Mouse (Mus musculus) limb, embryonic 11.5 days (tissue): ENCODE data around the gene Olfr632. TPM values are rescaled to one million over a fixed set of nuclear protein-coding genes. Genes with fewer than 3 reads are reported as not detected.

Experiments used
- ATAC-seq: fragments of 200-750 bp; cut with Nextera tagmentation; 2 replicates; pipeline ENCODE4 v1.8.0; 2017; ENCODE audit warnings: low read depth; ENCODE audit not compliant: insufficient number of reproducible peaks, low FRiP score, low TSS enrichment
- DNase-seq: peaks from one replicate; pipeline ENCODE4 v3.0.0-alpha.2; 2015; ENCODE audit warnings: low spot score
- H3K27ac ChIP-seq: fragments of 300-500 bp; sonication (generic); replicated peaks from 2 replicates; pipeline ENCODE4 v1.5.1; 2014; ENCODE audit warnings: low read depth, mild to moderate bottlenecking, low read length
- H3K27me3 ChIP-seq: fragments of 300-500 bp; sonication (generic); 2 replicates; pipeline ENCODE4 v1.6.1; 2014; ENCODE audit warnings: mild to moderate bottlenecking, low read length, mixed read lengths; ENCODE audit not compliant: control insufficient read depth, insufficient read depth
- H3K36me3 ChIP-seq: fragments of 300-500 bp; sonication (generic); 2 replicates; pipeline ENCODE4 v1.6.1; 2014; ENCODE audit warnings: mild to moderate bottlenecking, low read length, moderate library complexity, mixed read lengths; ENCODE audit not compliant: control insufficient read depth, insufficient read depth
- H3K4me1 ChIP-seq: fragments of 300-500 bp; sonication (generic); 2 replicates; pipeline ENCODE4 v1.6.1; 2014; ENCODE audit warnings: low read length, mixed read lengths; ENCODE audit not compliant: control insufficient read depth, insufficient read depth
- H3K4me2 ChIP-seq: fragments of 300-500 bp; sonication (generic); 2 replicates; pipeline ENCODE4 v1.6.1; 2014; ENCODE audit warnings: low read depth, mild to moderate bottlenecking, moderate library complexity; ENCODE audit not compliant: severe bottlenecking
- H3K4me3 ChIP-seq: fragments of 300-500 bp; sonication (generic); 2 replicates; pipeline ENCODE4 v1.5.1; 2014; ENCODE audit warnings: low read depth, low read length
- H3K9ac ChIP-seq: fragments of 300-500 bp; sonication (generic); 2 replicates; pipeline ENCODE4 v1.6.1; 2014; ENCODE audit warnings: mild to moderate bottlenecking, low read length
- H3K9me3 ChIP-seq: fragments of 300-500 bp; sonication (generic); 2 replicates; pipeline ENCODE4 v1.6.1; 2016; ENCODE audit warnings: low read length; ENCODE audit not compliant: control insufficient read depth
- WGBS: fragments of 180-500 bp; shearing (Covaris S2); extraction: QIAGEN DNeasy Blood & Tissue Kit; methylation state at CpG from one replicate; pipeline ENCODE4 v1.1.7; 2014; 5-methylcytosine and 5-hydroxymethylcytosine counted together
- polyA plus RNA-seq: library from polyadenylated mRNA; unstranded; fragments of >200 nt; fragmentation: Nextera tagmentation; extraction: Ambion mirVana; gene quantifications from 2 replicates; pipeline ENCODE4 v1.2.1, GENCODE M21; 2014

Gene Olfr632
- not detected in 2 replicates for polyA plus RNA-seq

DNA sequence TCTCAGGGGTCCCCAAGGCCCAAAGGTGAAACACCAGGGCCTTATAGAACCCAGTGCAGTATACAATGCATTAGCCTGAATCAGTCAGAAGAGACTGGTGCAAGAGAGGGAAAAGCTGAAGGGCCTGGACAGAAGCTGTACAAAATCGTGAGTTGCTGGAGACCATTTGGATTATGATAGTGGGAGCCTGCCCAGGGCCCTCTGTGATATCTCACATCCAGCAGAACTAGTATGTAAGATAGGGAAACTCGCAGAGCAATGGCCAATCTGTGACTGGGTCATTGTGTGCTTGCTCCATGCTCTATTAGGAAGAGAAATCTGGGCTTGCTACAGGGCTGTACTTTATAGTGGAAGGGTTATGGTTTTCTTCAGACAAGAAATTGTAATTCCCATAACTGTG, at the start of gene Olfr632:
Gene Olfr632, plus strand, starts transcription at position 84 of the 400 bp plus-strand sequence.
- 80% methylated on average over 2 of the region's 2 CpGs for WGBS
- H3K27me3 ChIP-seq: no peaks in the 10 kb centered on the region

DNA sequence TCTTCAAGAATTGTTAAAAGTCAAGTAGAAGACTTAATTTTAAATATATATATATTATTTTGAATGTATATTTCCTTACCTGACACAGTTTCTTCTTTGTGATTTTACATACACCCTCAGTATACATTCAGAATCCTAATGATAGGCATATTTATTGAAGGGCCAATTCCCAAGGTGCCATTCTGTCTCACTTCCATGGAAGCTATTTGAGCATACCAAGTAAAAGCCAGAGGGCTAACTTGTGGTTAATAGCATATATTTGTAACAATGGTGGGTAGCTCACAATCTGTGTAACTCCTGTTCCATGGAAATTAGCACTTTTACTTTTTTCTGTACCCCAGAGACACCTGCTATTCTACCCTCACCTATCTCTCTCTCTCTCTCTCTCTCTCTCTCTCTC, 48.0 kb upstream of the Olfr632 start, which contains the start of gene Olfr66:
Gene Olfr66, minus strand, starts transcription at position 101 of the 400 bp plus-strand sequence.
- Histone ChIP-seq H3K36me3 (no peaks in the 10 kb centered on the region), H3K4me3 (no peak within 1 kb of the TSS), H3K27me3 (no peaks in the 10 kb centered on the region), H3K9ac (no peak within 1 kb of the TSS), H3K4me1 (no peaks in the 10 kb centered on the region), H3K4me2 (no peak within 1 kb of the TSS), H3K27ac (no peak within 1 kb of the TSS), H3K9me3 (no peaks in the 10 kb centered on the region)
- ATAC-seq: no peak
- no peak for DNase-seq

More for the DNA sequence above, at the start of gene Olfr632:
- H3K27ac ChIP-seq: no peak within 1 kb of the TSS
- no peaks in the 10 kb centered on the region for H3K4me1 ChIP-seq
- H3K9me3 ChIP-seq: no peaks in the 10 kb centered on the region
- DNase-seq (no peak), ATAC-seq (no peak)
- H3K36me3 ChIP-seq: no peaks in the 10 kb centered on the region
- H3K4me2 ChIP-seq: no peak within 1 kb of the TSS
- no peak within 1 kb of the TSS for H3K4me3 ChIP-seq
- H3K9ac ChIP-seq: no peak within 1 kb of the TSS

DNA sequence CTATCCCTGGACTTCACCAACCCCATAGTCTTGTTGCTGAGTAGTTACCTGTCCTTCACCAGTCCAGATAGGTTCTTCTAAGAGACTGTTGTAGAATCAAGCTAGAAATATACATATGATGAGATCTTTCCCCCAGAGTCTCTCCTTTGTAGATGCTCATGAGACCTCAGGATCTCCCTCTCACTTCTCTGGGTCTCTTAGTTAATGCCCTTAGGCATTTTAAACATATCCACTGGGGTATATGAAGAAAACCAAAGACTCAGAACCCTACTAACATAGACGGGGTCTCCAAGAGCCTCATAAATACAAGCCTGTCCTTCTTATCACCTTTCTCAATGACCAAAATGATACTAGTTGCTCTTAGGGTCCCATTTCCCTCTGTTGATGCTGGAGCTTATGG, 39.8 kb upstream of the Olfr632 start, which contains the start of gene Olfr64:
Gene Olfr64, minus strand, starts transcription at position 101 of the 400 bp plus-strand sequence.
- ATAC-seq (no peak), DNase-seq (no peak)
- WGBS: 88% methylated on average over 1 of the region's 1 CpGs
- Histone ChIP-seq H3K27me3 (no peaks in the 10 kb centered on the region), H3K9ac (no peak within 1 kb of the TSS), H3K9me3 (no peaks in the 10 kb centered on the region), H3K4me1 (no peaks in the 10 kb centered on the region), H3K4me3 (no peak within 1 kb of the TSS), H3K36me3 (no peaks in the 10 kb centered on the region), H3K4me2 (no peak within 1 kb of the TSS), H3K27ac (no peak within 1 kb of the TSS)

DNA sequence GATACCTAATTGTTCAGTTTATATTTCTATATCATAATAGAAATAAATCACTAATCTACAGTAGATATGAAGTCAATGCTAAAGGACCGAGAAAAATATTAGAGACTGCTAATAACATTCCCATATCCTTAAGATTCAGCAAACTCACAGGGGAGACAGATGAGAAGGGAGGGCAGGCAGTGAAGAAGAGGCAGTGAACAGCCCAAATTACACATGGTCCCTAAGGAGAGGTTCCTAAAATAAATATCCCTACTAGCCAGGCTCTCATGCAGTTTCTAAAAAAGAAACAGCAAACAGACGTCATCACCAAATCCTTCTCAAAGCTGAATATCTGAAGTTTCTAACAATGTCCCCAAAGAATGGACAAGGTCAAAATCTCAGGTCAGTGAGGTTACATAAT, 31.0 kb upstream of the Olfr632 start, which contains the start of gene Olfr65:
Gene Olfr65, plus strand, starts transcription at position 301 of the 400 bp plus-strand sequence.
- WGBS: 87% methylated on average over 2 of the region's 2 CpGs
- no peaks in the 10 kb centered on the region for H3K27me3 ChIP-seq
- no peak for ATAC-seq
- DNase-seq: no peak
- no peak within 1 kb of the TSS for H3K4me3 ChIP-seq
- H3K9ac ChIP-seq: no peak within 1 kb of the TSS
- no peaks in the 10 kb centered on the region for H3K4me1 ChIP-seq
- H3K36me3 ChIP-seq: no peaks in the 10 kb centered on the region
- no peaks in the 10 kb centered on the region for H3K9me3 ChIP-seq
- no peak within 1 kb of the TSS for H3K27ac ChIP-seq
- no peak within 1 kb of the TSS for H3K4me2 ChIP-seq

DNA sequence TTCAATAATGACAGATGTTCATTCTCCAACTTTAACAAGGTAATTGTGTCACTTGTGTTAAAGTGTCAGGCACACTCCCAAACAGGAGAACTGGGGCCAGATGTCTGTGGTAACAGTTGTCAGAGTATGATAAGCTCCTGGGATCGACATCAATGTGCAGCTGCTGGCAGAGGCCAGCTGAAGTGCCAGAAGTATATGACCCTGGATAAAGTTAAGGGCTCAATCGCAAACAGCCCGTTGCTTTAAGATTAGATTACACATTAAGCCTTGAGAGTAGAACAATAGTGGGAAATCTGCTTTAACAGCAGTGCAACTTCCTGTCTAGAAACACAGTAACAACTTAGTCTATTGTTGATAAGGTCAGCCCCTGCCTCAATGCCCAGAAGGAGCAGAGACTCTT, 24.1 kb upstream of the Olfr632 start:
- Histone ChIP-seq H3K27ac (no peak overlapping the region), H3K9ac (no peak overlapping the region), H3K4me3 (no peak overlapping the region), H3K36me3 (no peaks in the 10 kb centered on the region), H3K9me3 (no peaks in the 10 kb centered on the region), H3K4me2 (no peak overlapping the region), H3K27me3 (no peaks in the 10 kb centered on the region), H3K4me1 (no peaks in the 10 kb centered on the region)
- 28% methylated on average over 3 of the region's 3 CpGs for WGBS
- ATAC-seq: no peak
- no peak for DNase-seq

DNA sequence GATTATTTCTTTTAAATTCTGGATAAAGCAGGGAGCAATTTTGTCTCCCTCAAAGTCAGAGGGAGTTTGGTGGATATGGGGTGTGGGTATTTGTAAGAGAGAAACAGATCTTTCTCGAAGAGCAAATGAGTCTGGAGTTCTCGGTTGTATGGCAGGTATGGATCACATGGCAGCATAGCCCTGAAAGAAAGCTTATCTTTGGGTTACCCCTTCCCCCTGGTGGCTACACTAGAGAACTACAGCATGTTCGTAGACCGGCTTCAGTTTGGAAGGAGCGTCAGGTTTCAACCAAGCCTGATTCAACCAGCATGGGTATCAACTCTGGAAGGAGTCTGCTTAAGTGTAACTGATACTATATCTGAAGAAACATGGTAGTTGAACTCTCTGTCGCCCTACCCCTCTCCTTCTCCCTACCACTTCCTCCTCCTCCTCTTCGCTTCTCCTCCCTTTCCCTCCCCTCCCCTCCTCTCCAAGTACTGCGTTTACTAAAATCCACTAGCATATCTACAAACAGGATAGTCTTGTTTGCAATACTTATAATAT, 21.1 kb upstream of the Olfr632 start:
- DNase-seq (peak; percentile 26), ATAC-seq (no peak)
- WGBS: 43% methylated on average over 8 of the region's 8 CpGs
- Histone ChIP-seq H3K4me3 (no peak overlapping the region), H3K4me1 (no peaks in the 10 kb centered on the region), H3K27ac (no peak overlapping the region), H3K4me2 (no peak overlapping the region), H3K27me3 (no peaks in the 10 kb centered on the region), H3K9me3 (no peaks in the 10 kb centered on the region), H3K36me3 (no peaks in the 10 kb centered on the region), H3K9ac (no peak overlapping the region)

DNA sequence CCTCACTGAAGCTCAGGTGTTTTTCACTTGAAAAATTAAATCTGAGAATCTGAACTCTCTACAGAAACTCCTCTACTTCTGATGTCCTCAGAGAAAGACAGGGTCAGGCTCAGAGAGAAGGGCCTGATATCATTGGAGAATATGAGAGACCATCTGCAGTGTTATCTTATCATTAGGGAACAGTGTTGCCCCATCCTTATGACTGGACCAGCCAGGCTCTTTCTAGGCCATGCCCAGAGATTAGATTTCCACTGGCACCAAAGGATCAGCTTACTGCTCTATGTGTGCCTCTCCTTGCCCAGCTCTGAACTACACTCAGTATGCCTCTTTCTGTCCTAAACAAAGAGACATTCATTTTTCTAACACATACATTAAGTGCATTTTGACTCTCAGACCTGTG, 18.8 kb upstream of the Olfr632 start:
- DNase-seq: no peak
- no peaks in the 10 kb centered on the region for H3K36me3 ChIP-seq
- no peak overlapping the region for H3K4me3 ChIP-seq
- ATAC-seq: no peak
- H3K27me3 ChIP-seq: no peaks in the 10 kb centered on the region
- H3K9me3 ChIP-seq: no peaks in the 10 kb centered on the region
- no peak overlapping the region for H3K27ac ChIP-seq
- H3K9ac ChIP-seq: no peak overlapping the region
- H3K4me1 ChIP-seq: no peaks in the 10 kb centered on the region
- no peak overlapping the region for H3K4me2 ChIP-seq

DNA sequence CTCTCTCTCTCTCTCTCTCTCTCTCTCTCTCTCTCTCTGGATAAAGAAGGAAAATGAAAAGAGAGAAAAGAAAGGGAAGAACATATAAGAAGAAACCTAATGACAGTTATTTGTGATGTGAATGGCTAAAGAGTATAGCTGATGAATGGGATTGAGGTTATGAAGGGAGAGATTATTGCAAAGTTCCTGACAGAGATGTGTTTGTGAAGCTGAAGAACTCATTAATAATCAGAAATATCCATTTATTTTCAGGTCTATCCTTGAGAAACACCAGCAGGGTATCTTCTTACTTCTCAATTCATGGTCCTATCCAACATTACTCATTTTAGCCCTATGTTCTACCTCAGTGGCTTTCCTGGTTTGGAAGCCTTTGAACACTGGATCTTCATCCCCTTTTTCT, 5.6 kb upstream of the Olfr632 start, which contains the start of gene Olfr631:
Gene Olfr631, plus strand, starts transcription at position 301 of the 400 bp plus-strand sequence.
- DNase-seq: no peak
- H3K9me3 ChIP-seq: no peaks in the 10 kb centered on the region
- no peak within 1 kb of the TSS for H3K9ac ChIP-seq
- H3K4me3 ChIP-seq: no peak within 1 kb of the TSS
- no peak within 1 kb of the TSS for H3K4me2 ChIP-seq
- ATAC-seq: no peak
- H3K36me3 ChIP-seq: no peaks in the 10 kb centered on the region
- no peaks in the 10 kb centered on the region for H3K4me1 ChIP-seq
- no peaks in the 10 kb centered on the region for H3K27me3 ChIP-seq
- H3K27ac ChIP-seq: no peak within 1 kb of the TSS

DNA sequence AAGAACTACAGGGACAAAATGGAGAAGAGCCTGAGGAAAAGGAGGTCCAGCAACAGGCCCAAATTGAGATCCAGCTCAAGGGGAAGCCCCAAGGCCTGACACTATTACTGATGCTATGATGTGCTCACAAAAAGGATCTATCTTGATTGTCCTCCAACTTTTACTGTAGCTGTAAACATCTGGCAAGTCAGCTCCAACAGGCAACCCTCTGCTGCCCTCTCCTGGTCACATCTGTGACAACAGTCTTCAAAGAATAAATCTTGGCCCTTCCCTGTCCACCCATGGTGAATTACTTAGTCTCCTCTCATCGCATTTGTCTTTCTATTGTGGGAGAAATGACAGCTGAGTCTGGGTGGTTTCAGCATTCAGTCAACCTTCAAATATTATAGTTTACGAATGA, 8.6 kb downstream of the Olfr632 start:
- WGBS: 31% methylated on average over 2 of the region's 2 CpGs
- no peaks in the 10 kb centered on the region for H3K9me3 ChIP-seq
- H3K4me1 ChIP-seq: no peaks in the 10 kb centered on the region
- no peak overlapping the region for H3K27ac ChIP-seq
- DNase-seq (peak; percentile 78), ATAC-seq (no peak)
- H3K4me2 ChIP-seq: no peak overlapping the region
- H3K36me3 ChIP-seq: no peaks in the 10 kb centered on the region
- H3K27me3 ChIP-seq: no peaks in the 10 kb centered on the region
- H3K4me3 ChIP-seq: no peak overlapping the region
- H3K9ac ChIP-seq: no peak overlapping the region
